Mouse (Mus musculus): ENCODE data around the gene Map7. TPM values are rescaled to one million over a fixed set of nuclear protein-coding genes. Genes with fewer than 3 reads are reported as not detected.
A peak's percentile ranks its signal among the peaks of the same experiment; 100 is the strongest.

Map7 gene
- 5.8 and 6.7 TPM in 2 replicates for polyA plus RNA-seq (2014; fragmentation: Nextera tagmentation; extraction: Ambion mirVana)

- Histone ChIP-seq H3K4me2 (replicated peaks; ENCODE audit: low read depth, low read length) (peak within 1 kb of the TSS; percentile 97), H3K4me3 (ENCODE audit: low read depth, low read length) (peak within 1 kb of the TSS; percentile 75), H3K9me3 (ENCODE audit: control insufficient read depth, low read length) (no peaks in the 10 kb centered on the region), H3K9ac (ENCODE audit: low read depth, low read length) (peak within 1 kb of the TSS; percentile 61), H3K27me3 (ENCODE audit: control insufficient read depth, insufficient read depth, low read length) (peaks cover 27% of the 10 kb centered on the region), H3K36me3 (ENCODE audit: control insufficient read depth, insufficient read depth, low read length) (no peaks in the 10 kb centered on the region), H3K4me1 (replicated peaks; ENCODE audit: control insufficient read depth, insufficient read depth, low read length) (no peaks in the 10 kb centered on the region), H3K27ac (ENCODE audit: low read depth, low read length) (no peak within 1 kb of the TSS)
- WGBS = 6% methylated on average over 31 of the region's 51 CpGs
- ATAC-seq (ENCODE audit: low FRiP score) = no peak
- peak; percentile 43 for DNase-seq (ENCODE audit: low spot score)
Measured at GRCm38 (mm10) chr10:20148130-20148772, at the start of gene Map7. Map7 (plus strand) TSS chr10:20148471.

GRCm38 (mm10) chr10:20101456-20101855, 46.8 kb upstream of the Map7 start:
- H3K4me2 ChIP-seq (replicated peaks; ENCODE audit: low read depth, low read length) = no peak overlapping the region
- no peaks in the 10 kb centered on the region for H3K9me3 ChIP-seq (ENCODE audit: control insufficient read depth, low read length)
- H3K4me1 ChIP-seq (replicated peaks; ENCODE audit: control insufficient read depth, insufficient read depth, low read length) = no peaks in the 10 kb centered on the region
- DNase-seq (ENCODE audit: low spot score) = no peak
- ATAC-seq (ENCODE audit: low FRiP score) = no peak
- WGBS = 96% methylated on average over 6 of the region's 6 CpGs
- H3K36me3 ChIP-seq (ENCODE audit: control insufficient read depth, insufficient read depth, low read length) = no peaks in the 10 kb centered on the region
- H3K27ac ChIP-seq (ENCODE audit: low read depth, low read length) = no peak overlapping the region
- H3K27me3 ChIP-seq (ENCODE audit: control insufficient read depth, insufficient read depth, low read length) = no peaks in the 10 kb centered on the region
- no peak overlapping the region for H3K4me3 ChIP-seq (ENCODE audit: low read depth, low read length)
- no peak overlapping the region for H3K9ac ChIP-seq (ENCODE audit: low read depth, low read length)

GRCm38 (mm10) chr10:20104271-20104931, 43.9 kb upstream of the Map7 start:
- Histone ChIP-seq H3K4me3 (ENCODE audit: low read depth, low read length) (no peak overlapping the region), H3K27ac (ENCODE audit: low read depth, low read length) (no peak overlapping the region), H3K9me3 (ENCODE audit: control insufficient read depth, low read length) (no peaks in the 10 kb centered on the region), H3K36me3 (ENCODE audit: control insufficient read depth, insufficient read depth, low read length) (no peaks in the 10 kb centered on the region), H3K27me3 (ENCODE audit: control insufficient read depth, insufficient read depth, low read length) (no peaks in the 10 kb centered on the region), H3K4me2 (replicated peaks; ENCODE audit: low read depth, low read length) (no peak overlapping the region), H3K4me1 (replicated peaks; ENCODE audit: control insufficient read depth, insufficient read depth, low read length) (no peaks in the 10 kb centered on the region), H3K9ac (ENCODE audit: low read depth, low read length) (no peak overlapping the region)
- ATAC-seq (ENCODE audit: low FRiP score) = no peak
- WGBS = 76% methylated on average over 8 of the region's 8 CpGs
- DNase-seq (ENCODE audit: low spot score) = no peak

GRCm38 (mm10) chr10:20105575-20105974, 42.7 kb upstream of the Map7 start:
- ATAC-seq (ENCODE audit: low FRiP score) = no peak
- WGBS = 79% methylated on average over 4 of the region's 4 CpGs
- H3K9ac ChIP-seq (ENCODE audit: low read depth, low read length) = no peak overlapping the region
- H3K4me3 ChIP-seq (ENCODE audit: low read depth, low read length) = no peak overlapping the region
- no peaks in the 10 kb centered on the region for H3K36me3 ChIP-seq (ENCODE audit: control insufficient read depth, insufficient read depth, low read length)
- H3K27ac ChIP-seq (ENCODE audit: low read depth, low read length) = no peak overlapping the region
- no peaks in the 10 kb centered on the region for H3K9me3 ChIP-seq (ENCODE audit: control insufficient read depth, low read length)
- H3K4me2 ChIP-seq (replicated peaks; ENCODE audit: low read depth, low read length) = no peak overlapping the region
- H3K27me3 ChIP-seq (ENCODE audit: control insufficient read depth, insufficient read depth, low read length) = no peaks in the 10 kb centered on the region
- DNase-seq (ENCODE audit: low spot score) = no peak
- no peaks in the 10 kb centered on the region for H3K4me1 ChIP-seq (replicated peaks; ENCODE audit: control insufficient read depth, insufficient read depth, low read length)

- WGBS = 94% methylated on average over 14 of the region's 14 CpGs
Measured at GRCm38 (mm10) chr10:20107031-20107430, 41.2 kb upstream of the Map7 start.

GRCm38 (mm10) chr10:20111508-20111907, 36.8 kb upstream of the Map7 start:
- DNase-seq (ENCODE audit: low spot score) = no peak
- no peak overlapping the region for H3K4me2 ChIP-seq (replicated peaks; ENCODE audit: low read depth, low read length)
- no peak overlapping the region for H3K9ac ChIP-seq (ENCODE audit: low read depth, low read length)
- no peaks in the 10 kb centered on the region for H3K27me3 ChIP-seq (ENCODE audit: control insufficient read depth, insufficient read depth, low read length)
- H3K4me3 ChIP-seq (ENCODE audit: low read depth, low read length) = no peak overlapping the region
- no peak for ATAC-seq (ENCODE audit: low FRiP score)
- H3K36me3 ChIP-seq (ENCODE audit: control insufficient read depth, insufficient read depth, low read length) = no peaks in the 10 kb centered on the region
- no peak overlapping the region for H3K27ac ChIP-seq (ENCODE audit: low read depth, low read length)
- 90% methylated on average over 5 of the region's 5 CpGs for WGBS
- H3K4me1 ChIP-seq (replicated peaks; ENCODE audit: control insufficient read depth, insufficient read depth, low read length) = no peaks in the 10 kb centered on the region
- no peaks in the 10 kb centered on the region for H3K9me3 ChIP-seq (ENCODE audit: control insufficient read depth, low read length)

More at GRCm38 (mm10) chr10:20107031-20107430, 41.2 kb upstream of the Map7 start:
- no peak for ATAC-seq (ENCODE audit: low FRiP score)
- no peak for DNase-seq (ENCODE audit: low spot score)
- no peak overlapping the region for H3K27ac ChIP-seq (ENCODE audit: low read depth, low read length)
- no peaks in the 10 kb centered on the region for H3K27me3 ChIP-seq (ENCODE audit: control insufficient read depth, insufficient read depth, low read length)
- no peak overlapping the region for H3K9ac ChIP-seq (ENCODE audit: low read depth, low read length)
- no peak overlapping the region for H3K4me2 ChIP-seq (replicated peaks; ENCODE audit: low read depth, low read length)
- H3K36me3 ChIP-seq (ENCODE audit: control insufficient read depth, insufficient read depth, low read length) = no peaks in the 10 kb centered on the region
- no peak overlapping the region for H3K4me3 ChIP-seq (ENCODE audit: low read depth, low read length)
- H3K4me1 ChIP-seq (replicated peaks; ENCODE audit: control insufficient read depth, insufficient read depth, low read length) = no peaks in the 10 kb centered on the region
- no peaks in the 10 kb centered on the region for H3K9me3 ChIP-seq (ENCODE audit: control insufficient read depth, low read length)

GRCm38 (mm10) chr10:20112026-20112973, 36.0 kb upstream of the Map7 start:
- Histone ChIP-seq H3K4me2 (replicated peaks; ENCODE audit: low read depth, low read length) (no peak overlapping the region), H3K27ac (ENCODE audit: low read depth, low read length) (no peak overlapping the region), H3K9ac (ENCODE audit: low read depth, low read length) (no peak overlapping the region), H3K36me3 (ENCODE audit: control insufficient read depth, insufficient read depth, low read length) (no peaks in the 10 kb centered on the region), H3K27me3 (ENCODE audit: control insufficient read depth, insufficient read depth, low read length) (no peaks in the 10 kb centered on the region), H3K9me3 (ENCODE audit: control insufficient read depth, low read length) (no peaks in the 10 kb centered on the region), H3K4me1 (replicated peaks; ENCODE audit: control insufficient read depth, insufficient read depth, low read length) (no peaks in the 10 kb centered on the region), H3K4me3 (ENCODE audit: low read depth, low read length) (no peak overlapping the region)
- DNase-seq (ENCODE audit: low spot score) (no peak), ATAC-seq (ENCODE audit: low FRiP score) (no peak)
- 89% methylated on average over 18 of the region's 18 CpGs for WGBS

GRCm38 (mm10) chr10:20119504-20120425, 28.5 kb upstream of the Map7 start:
- Histone ChIP-seq H3K27me3 (ENCODE audit: control insufficient read depth, insufficient read depth, low read length) (no peaks in the 10 kb centered on the region), H3K4me3 (ENCODE audit: low read depth, low read length) (no peak overlapping the region), H3K9ac (ENCODE audit: low read depth, low read length) (no peak overlapping the region), H3K27ac (ENCODE audit: low read depth, low read length) (no peak overlapping the region), H3K36me3 (ENCODE audit: control insufficient read depth, insufficient read depth, low read length) (no peaks in the 10 kb centered on the region), H3K4me1 (replicated peaks; ENCODE audit: control insufficient read depth, insufficient read depth, low read length) (no peaks in the 10 kb centered on the region), H3K9me3 (ENCODE audit: control insufficient read depth, low read length) (no peaks in the 10 kb centered on the region), H3K4me2 (replicated peaks; ENCODE audit: low read depth, low read length) (no peak overlapping the region)
- DNase-seq (ENCODE audit: low spot score) (no peak), ATAC-seq (ENCODE audit: low FRiP score) (no peak)
- WGBS = 93% methylated on average over 15 of the region's 15 CpGs
